Mouse (Mus musculus): ENCODE data around the gene Mical1. TPM values are rescaled to one million over a fixed set of nuclear protein-coding genes. Genes with fewer than 3 reads are reported as not detected.

Mical1 gene
- 50.8 and 55.6 TPM in 2 replicates for polyA plus RNA-seq (2016; fragmentation: Nextera tagmentation; extraction: Ambion mirVana)

DNA sequence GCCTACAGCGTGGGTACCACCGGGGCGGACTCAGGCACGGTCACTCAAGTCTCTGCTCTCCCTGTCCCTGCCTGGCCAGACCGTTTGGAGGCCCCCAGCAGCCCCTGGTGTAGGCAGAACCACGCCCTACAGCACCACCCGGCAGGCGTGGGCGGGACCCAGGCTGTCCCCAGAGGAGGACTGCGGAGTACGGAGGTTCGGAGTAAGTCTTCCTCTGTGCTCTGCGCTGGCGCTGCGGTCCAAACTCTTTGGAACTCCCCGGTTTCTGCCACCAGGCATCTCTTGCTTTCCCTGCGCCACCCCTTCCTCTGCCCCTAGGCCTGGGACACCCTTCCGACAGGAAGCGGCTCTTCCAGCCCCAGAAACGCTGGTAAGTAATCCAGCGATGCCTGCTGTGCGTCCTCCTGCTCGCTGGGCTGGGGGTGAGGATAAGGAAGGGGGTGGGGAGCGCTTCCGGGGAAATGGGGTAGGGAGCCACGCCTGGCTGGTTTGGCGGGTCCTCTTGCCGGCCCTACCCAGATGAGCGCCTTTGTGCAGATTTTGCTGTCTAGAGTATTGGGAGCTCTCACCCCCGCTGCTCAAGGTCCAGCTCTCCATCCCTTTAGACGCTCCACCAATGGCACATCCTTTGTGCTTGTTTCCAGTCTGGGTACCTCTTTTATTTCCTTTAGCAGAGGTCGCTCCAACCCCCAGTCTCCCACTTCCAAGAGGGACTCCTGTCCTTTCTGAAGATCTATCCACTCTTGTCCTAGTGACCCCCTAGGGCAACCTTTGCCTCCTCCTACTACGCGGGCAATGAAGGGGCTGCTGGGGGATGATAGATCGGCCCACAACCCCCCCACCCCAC is at the start of gene Mical1:
Gene Mical1, plus strand, starts transcription at position 144 of the 847 bp plus-strand sequence.
- H3K27me3 ChIP-seq, result no peaks in the 10 kb centered on the region
- WGBS, result under 1% methylated on average over 35 of the region's 35 CpGs
- peak within 1 kb of the TSS; percentile 69 for H3K9ac ChIP-seq
- ATAC-seq (ENCODE audit: insufficient number of reproducible peaks, insufficient read depth, low FRiP score, low TSS enrichment), result peak; percentile 80
- peaks cover 20% of the 10 kb centered on the region for H3K36me3 ChIP-seq
- peak within 1 kb of the TSS; percentile 64 for H3K4me3 ChIP-seq
- peak within 1 kb of the TSS; percentile 82 for H3K4me2 ChIP-seq (replicated peaks)
- no peaks in the 10 kb centered on the region for H3K9me3 ChIP-seq
- peak within 1 kb of the TSS; percentile 65 for H3K27ac ChIP-seq
- peaks cover 10% of the 10 kb centered on the region for H3K4me1 ChIP-seq

DNA sequence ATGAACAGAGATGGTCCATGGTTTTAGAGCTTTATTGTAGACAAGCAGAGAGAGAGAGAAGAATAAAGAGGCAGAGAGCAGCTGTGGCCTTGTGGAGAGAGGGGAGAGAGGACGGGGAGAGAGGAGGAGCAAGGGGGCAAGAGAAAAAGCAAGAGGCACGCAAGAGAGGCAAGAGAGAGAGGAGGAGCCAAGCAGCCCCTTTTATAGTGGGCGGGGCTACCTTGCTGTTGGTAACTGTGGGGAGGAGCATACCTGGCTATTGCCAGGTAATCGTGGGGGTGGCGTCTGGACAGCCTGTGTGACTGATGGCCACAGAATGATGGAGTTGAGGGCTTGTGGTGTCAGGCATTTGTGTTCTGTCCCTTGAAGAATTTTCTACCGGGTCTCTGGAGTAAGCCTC is 49.7 kb upstream of the Mical1 start:
- ATAC-seq (ENCODE audit: insufficient number of reproducible peaks, insufficient read depth, low FRiP score, low TSS enrichment), result no peak
- no peak overlapping the region for H3K9ac ChIP-seq
- WGBS, result 47% methylated on average over 6 of the region's 6 CpGs
- no peak overlapping the region for H3K27ac ChIP-seq
- no peaks in the 10 kb centered on the region for H3K4me1 ChIP-seq
- H3K27me3 ChIP-seq, result no peaks in the 10 kb centered on the region
- no peaks in the 10 kb centered on the region for H3K36me3 ChIP-seq
- no peak overlapping the region for H3K4me3 ChIP-seq
- H3K9me3 ChIP-seq, result no peaks in the 10 kb centered on the region
- H3K4me2 ChIP-seq (replicated peaks), result no peak overlapping the region

DNA sequence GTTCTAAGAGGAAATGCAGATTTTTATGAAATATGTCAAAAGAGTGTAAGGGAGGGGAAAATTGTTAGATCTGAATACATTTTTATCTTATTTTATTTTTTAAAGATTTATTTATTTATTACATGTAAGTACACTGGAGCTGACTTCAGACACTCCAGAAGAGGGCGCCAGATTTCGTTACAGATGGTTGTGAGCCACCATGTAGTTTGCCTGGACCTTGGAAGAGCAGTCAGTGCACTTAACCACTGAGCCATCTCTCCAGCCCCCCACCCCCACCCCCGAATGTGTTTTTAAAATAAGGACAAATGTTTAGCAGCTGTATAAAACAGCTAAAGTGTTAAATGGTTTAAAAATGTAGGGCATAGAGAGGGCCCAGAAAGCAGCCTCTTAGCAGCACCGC is 41.5 kb upstream of the Mical1 start:
- Histone ChIP-seq H3K4me3 (no peak overlapping the region), H3K4me2 (replicated peaks) (no peak overlapping the region), H3K4me1 (no peaks in the 10 kb centered on the region), H3K9ac (no peak overlapping the region), H3K27me3 (peaks cover 6% of the 10 kb centered on the region; the same call in 1 of the 2 replicates), H3K27ac (no peak overlapping the region), H3K9me3 (no peaks in the 10 kb centered on the region), H3K36me3 (no peaks in the 10 kb centered on the region)
- ATAC-seq (ENCODE audit: insufficient number of reproducible peaks, insufficient read depth, low FRiP score, low TSS enrichment), result no peak
- WGBS, result 25% methylated on average over 4 of the region's 4 CpGs

DNA sequence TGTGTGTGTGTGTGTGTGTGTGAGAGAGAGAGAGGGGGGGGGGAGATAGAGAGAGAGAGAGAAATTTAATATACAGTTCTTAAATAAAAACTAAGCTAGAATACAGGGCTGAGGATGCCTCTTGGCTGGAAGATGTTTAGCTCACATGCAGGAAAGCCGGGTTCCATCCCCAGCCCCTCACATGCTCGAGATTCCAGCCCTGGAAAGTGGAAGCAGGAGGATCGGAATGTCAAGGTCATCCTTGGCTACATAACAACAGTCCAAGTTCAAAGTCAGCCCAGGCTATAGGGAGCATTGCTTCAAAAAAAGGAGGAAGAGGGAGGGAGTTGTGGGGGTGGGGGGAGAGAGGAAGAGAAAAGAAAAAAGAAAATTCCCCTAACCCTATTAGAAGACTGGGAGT is 41.0 kb upstream of the Mical1 start:
- H3K27me3 ChIP-seq, result peaks cover 6% of the 10 kb centered on the region; the same call in 1 of the 2 replicates
- no peak overlapping the region for H3K4me3 ChIP-seq
- no peaks in the 10 kb centered on the region for H3K36me3 ChIP-seq
- 39% methylated on average over 3 of the region's 3 CpGs for WGBS
- H3K4me2 ChIP-seq (replicated peaks), result no peak overlapping the region
- ATAC-seq (ENCODE audit: insufficient number of reproducible peaks, insufficient read depth, low FRiP score, low TSS enrichment), result 0 out of 2 replicates have a peak, but pooled peaks have one; percentile 28
- no peak overlapping the region for H3K27ac ChIP-seq
- no peaks in the 10 kb centered on the region for H3K4me1 ChIP-seq
- H3K9ac ChIP-seq, result no peak overlapping the region
- no peaks in the 10 kb centered on the region for H3K9me3 ChIP-seq

DNA sequence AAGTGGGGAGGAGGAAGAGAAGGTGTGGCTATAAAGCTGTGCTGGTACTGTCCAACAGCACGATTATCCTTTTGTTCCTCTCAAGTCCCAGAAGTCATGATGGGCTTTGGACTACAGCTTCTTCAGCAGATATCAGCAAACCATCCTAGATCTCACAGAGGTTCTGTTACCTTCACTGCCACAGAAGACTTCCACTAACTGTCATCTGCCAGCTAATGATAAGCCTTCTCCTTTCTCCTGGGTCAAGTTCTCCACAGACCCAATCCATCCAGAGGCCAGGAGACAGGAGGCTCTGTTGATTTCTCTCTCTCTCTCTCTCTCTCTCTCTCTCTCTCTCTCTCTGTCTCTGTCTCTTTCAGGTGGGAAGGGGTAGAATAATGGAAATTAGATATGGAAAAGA is 27.9 kb upstream of the Mical1 start:
- no peak overlapping the region for H3K4me2 ChIP-seq (replicated peaks)
- no peak for ATAC-seq (ENCODE audit: insufficient number of reproducible peaks, insufficient read depth, low FRiP score, low TSS enrichment)
- H3K36me3 ChIP-seq, result peaks cover 13% of the 10 kb centered on the region

DNA sequence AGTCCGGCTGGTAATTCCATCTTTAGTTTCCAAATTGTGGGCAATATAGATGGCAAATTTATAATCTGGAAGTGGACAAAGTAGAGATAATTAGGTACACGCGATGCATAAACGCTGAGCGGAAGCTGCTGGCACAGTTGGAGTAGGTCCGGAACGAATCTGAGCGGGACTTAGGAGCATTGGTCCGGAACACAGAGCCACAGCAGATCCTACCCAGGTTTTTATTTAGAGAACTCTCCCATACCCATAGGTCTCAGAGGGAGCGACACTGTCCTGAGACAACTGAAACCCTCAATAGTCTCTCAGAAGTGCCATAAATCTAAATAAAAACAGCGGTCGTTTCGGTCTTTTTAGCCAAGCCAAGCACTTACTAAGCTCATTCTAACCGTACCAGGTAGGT is 26.4 kb upstream of the Mical1 start:
- Histone ChIP-seq H3K27me3 (no peaks in the 10 kb centered on the region), H3K27ac (peak overlapping the region; percentile 59), H3K4me3 (peak overlapping the region; percentile 87), H3K9ac (peak overlapping the region; percentile 78), H3K4me2 (replicated peaks) (peak overlapping the region; percentile 55), H3K4me1 (peaks cover 15% of the 10 kb centered on the region), H3K36me3 (peaks cover 17% of the 10 kb centered on the region), H3K9me3 (no peaks in the 10 kb centered on the region)
- peak; percentile 22; the same call in 1 of the 2 replicates for ATAC-seq (ENCODE audit: insufficient number of reproducible peaks, insufficient read depth, low FRiP score, low TSS enrichment)
- 12% methylated on average over 14 of the region's 14 CpGs for WGBS

More for the DNA sequence above, 27.9 kb upstream of the Mical1 start:
- peaks cover 15% of the 10 kb centered on the region for H3K4me1 ChIP-seq
- no peak overlapping the region for H3K27ac ChIP-seq
- WGBS, result 84% methylated on average over 1 of the region's 1 CpGs
- no peak overlapping the region for H3K4me3 ChIP-seq
- no peaks in the 10 kb centered on the region for H3K9me3 ChIP-seq
- H3K9ac ChIP-seq, result no peak overlapping the region
- H3K27me3 ChIP-seq, result no peaks in the 10 kb centered on the region

DNA sequence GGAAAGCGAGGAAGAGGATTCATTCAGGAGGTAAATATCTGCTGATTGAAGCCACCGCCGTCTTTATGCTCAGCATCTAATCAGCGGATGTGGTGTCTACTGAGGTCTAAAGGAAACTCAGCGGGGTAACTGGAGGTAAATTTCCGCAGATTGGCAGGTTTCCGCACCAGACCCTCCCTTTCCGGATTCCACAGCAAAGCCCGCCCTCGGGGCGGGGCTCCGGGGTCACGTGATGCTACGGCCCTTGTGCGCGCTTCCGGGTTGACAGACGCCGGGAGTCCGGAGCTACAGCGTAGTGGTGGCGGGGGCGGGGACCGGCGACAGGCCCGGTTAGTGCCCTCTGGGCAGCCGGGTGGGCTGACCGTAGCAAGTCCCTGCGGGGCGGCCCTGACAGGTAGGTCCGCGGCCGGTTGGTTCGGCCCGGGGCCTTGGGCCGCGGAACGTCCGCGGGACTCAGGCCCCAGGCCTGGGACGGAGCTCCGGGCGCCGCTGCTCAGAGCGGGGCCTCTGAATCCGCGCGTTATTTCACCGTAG is 25.9 kb upstream of the Mical1 start, which contains the start of gene Zbtb24:
Gene Zbtb24, plus strand, starts transcription at position 247 of the 534 bp plus-strand sequence.
- Histone ChIP-seq H3K4me3 (peak within 1 kb of the TSS; percentile 87), H3K27me3 (no peaks in the 10 kb centered on the region), H3K36me3 (peaks cover 21% of the 10 kb centered on the region), H3K4me1 (peaks cover 15% of the 10 kb centered on the region), H3K9ac (peak within 1 kb of the TSS; percentile 78), H3K9me3 (no peaks in the 10 kb centered on the region), H3K27ac (peak within 1 kb of the TSS; percentile 59), H3K4me2 (replicated peaks) (peak within 1 kb of the TSS; percentile 65)
- WGBS, result under 1% methylated on average over 49 of the region's 49 CpGs
- peak; percentile 85 for ATAC-seq (ENCODE audit: insufficient number of reproducible peaks, insufficient read depth, low FRiP score, low TSS enrichment)

DNA sequence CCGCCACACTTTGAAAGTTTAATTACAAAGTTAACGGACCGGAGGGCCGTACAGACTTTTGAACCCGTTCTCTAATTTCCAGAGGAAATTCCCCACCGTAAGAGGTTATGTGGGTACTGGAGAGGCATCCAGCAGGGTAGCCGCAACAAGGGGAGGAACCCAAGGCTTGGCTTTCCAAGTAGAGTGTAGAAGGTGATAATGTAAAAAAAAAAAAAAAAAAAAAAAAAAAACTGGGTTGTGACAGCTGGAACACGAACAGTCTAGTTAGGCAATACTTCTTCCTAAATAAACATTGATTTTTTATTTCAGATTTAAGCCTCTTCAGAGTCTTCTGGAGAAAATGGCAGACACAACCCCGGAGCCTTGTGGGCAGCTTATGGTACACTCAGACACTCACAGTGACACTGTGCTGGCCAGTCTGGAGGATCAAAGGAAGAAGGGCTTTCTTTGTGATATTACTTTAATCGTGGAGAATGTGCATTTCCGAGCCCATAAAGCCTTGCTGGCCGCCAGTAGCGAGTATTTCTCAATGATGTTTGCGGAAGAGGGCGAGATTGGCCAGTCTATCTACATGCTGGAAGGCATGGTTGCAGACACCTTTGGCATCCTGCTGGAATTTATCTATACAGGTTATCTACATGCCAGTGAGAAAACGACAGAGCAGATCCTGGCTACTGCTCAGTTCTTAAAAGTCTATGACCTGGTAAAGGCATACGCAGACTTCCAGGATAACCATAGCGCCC is 25.2 kb upstream of the Mical1 start:
- peaks cover 15% of the 10 kb centered on the region for H3K4me1 ChIP-seq
- peaks cover 28% of the 10 kb centered on the region for H3K36me3 ChIP-seq
- ATAC-seq (ENCODE audit: insufficient number of reproducible peaks, insufficient read depth, low FRiP score, low TSS enrichment), result no peak
- peak overlapping the region; percentile 87 for H3K4me3 ChIP-seq
- 0 out of 2 replicates have a peak overlapping the region, but pooled peaks have one; percentile 37 for H3K27ac ChIP-seq
- peak overlapping the region; percentile 78 for H3K9ac ChIP-seq
- 56% methylated on average over 18 of the region's 18 CpGs for WGBS
- no peaks in the 10 kb centered on the region for H3K27me3 ChIP-seq
- H3K9me3 ChIP-seq, result no peaks in the 10 kb centered on the region
- H3K4me2 ChIP-seq (replicated peaks), result peak overlapping the region; percentile 65

DNA sequence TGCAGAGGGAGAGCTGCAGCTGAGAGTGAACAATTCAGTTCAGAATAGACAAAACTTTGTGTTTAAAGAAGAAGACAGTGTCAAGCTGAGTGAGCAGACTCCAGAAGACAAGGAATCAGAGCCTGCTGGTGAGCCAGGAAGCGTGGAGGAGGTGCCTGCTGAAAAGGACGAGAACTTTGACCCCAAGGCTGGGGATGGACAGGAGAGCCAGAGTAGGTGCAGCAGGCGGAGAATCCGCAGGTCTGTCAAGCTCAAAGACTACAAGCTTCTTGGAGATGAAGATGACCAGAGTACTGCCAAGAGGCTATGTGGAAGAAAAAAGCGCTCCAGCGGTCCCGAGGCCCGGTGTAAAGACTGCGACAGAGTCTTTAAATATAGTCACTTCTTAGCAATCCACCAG is 24.5 kb upstream of the Mical1 start:
- ATAC-seq (ENCODE audit: insufficient number of reproducible peaks, insufficient read depth, low FRiP score, low TSS enrichment), result no peak
- no peak overlapping the region for H3K27ac ChIP-seq
- peaks cover 15% of the 10 kb centered on the region for H3K4me1 ChIP-seq
- no peak overlapping the region for H3K9ac ChIP-seq
- no peaks in the 10 kb centered on the region for H3K9me3 ChIP-seq
- no peaks in the 10 kb centered on the region for H3K27me3 ChIP-seq
- WGBS, result 90% methylated on average over 9 of the region's 9 CpGs
- H3K36me3 ChIP-seq, result peaks cover 35% of the 10 kb centered on the region
- no peak overlapping the region for H3K4me3 ChIP-seq
- H3K4me2 ChIP-seq (replicated peaks), result no peak overlapping the region

DNA sequence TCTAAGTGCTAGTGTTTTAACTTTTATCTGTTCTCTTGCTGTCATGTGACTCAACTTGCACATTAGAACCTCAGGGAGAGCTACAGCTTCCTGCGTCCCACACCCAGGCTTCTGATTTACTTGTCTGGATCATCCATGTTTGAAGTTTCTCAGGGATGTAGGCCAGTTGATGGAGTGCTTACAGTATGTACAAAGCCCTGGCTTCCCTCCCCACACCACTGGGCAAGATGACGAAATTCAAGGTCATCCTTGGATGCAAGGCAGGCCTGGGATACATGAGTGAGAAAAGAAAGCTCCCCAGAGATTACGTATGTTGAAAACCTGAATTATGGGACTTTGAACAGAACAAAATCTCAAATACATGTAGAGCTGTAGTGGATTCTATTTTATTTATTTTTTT is 23.3 kb upstream of the Mical1 start:
- Histone ChIP-seq H3K36me3 (peaks cover 43% of the 10 kb centered on the region), H3K27ac (no peak overlapping the region), H3K4me3 (no peak overlapping the region), H3K4me1 (peaks cover 15% of the 10 kb centered on the region), H3K9ac (no peak overlapping the region), H3K9me3 (no peaks in the 10 kb centered on the region), H3K27me3 (no peaks in the 10 kb centered on the region), H3K4me2 (replicated peaks) (no peak overlapping the region)
- 93% methylated on average over 3 of the region's 3 CpGs for WGBS
- no peak for ATAC-seq (ENCODE audit: insufficient number of reproducible peaks, insufficient read depth, low FRiP score, low TSS enrichment)

DNA sequence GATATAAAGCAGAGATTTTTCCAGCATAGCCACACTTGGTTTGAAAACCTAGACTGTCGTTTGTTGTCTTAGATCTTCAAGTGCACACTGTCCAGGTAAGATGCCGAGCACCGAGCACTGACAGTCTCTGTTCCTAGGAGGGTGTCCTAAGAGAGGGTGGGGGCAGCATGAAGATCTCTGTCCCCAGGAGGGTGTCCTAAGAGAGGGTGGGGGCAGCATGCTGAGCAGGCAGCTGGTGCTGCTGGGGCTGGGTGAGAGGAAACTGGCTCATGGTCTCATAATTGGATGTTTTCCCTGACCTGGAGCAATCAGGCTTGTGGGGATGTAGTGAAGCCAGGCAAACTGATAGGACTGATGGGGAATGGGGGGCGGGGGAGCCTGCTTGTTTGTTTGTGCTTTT is 16.1 kb upstream of the Mical1 start:
- Histone ChIP-seq H3K36me3 (peaks cover 63% of the 10 kb centered on the region), H3K4me1 (0 out of 2 replicates have a peak, but pooled peaks cover 3% of the 10 kb centered on the region), H3K4me3 (no peak overlapping the region), H3K4me2 (replicated peaks) (no peak overlapping the region), H3K27me3 (no peaks in the 10 kb centered on the region), H3K27ac (no peak overlapping the region), H3K9ac (no peak overlapping the region), H3K9me3 (no peaks in the 10 kb centered on the region)
- ATAC-seq (ENCODE audit: insufficient number of reproducible peaks, insufficient read depth, low FRiP score, low TSS enrichment), result no peak
- WGBS, result 64% methylated on average over 4 of the region's 4 CpGs
